10 mouse cellular contexts compared by ENCODE assay signal in genomic region chr7:30586455-30587020, GRCm38 (mm10). TPM values are rescaled to one million over a fixed set of nuclear protein-coding genes. Genes with fewer than 3 reads are reported as not detected.
DNase-seq lines count a peak whose midpoint lies in the region; ATAC-seq and TF ChIP-seq lines count a peak whose summit lies in the region.
"Had no signal": no experiment of that assay in that cellular context is flagged by ENCODE, and none has a peak within 500 bp of the region (broad histone marks: within the 10 kb centered on the region; RNA-seq: fewer than 3 reads in every experiment).

No protein-coding gene starts in this region.

- H3K9me3 ChIP-seq in heart, embryonic 11.5 days (replicated peaks; ENCODE audit: control insufficient read depth, low read length): no peaks in the 10 kb centered on the region
- H3K9me3 ChIP-seq in ES-E14 (ENCODE audit: control insufficient read depth, insufficient read depth, low read depth, low read length): no peaks in the 10 kb centered on the region
- H3K9me3 ChIP-seq in midbrain, embryonic 10.5 days (replicated peaks): no peaks in the 10 kb centered on the region

- no peak overlapping the region for H3K9ac ChIP-seq in heart, embryonic 11.5 days (ENCODE audit: low read depth, low read length)
- peak overlapping the region; percentile 20 for H3K9ac ChIP-seq in ES-E14 (ENCODE audit: insufficient read depth, low read depth, low read length, poor library complexity, severe bottlenecking)

- peaks cover 33% of the 10 kb centered on the region for H3K36me3 ChIP-seq in heart, embryonic 11.5 days (ENCODE audit: control insufficient read depth, insufficient read depth, low read length)
- peaks cover 52% of the 10 kb centered on the region for H3K36me3 ChIP-seq in ES-E14 (ENCODE audit: control insufficient read depth, insufficient read depth, low read length, poor library complexity, severe bottlenecking)
- peaks cover 54% of the 10 kb centered on the region for H3K36me3 ChIP-seq in midbrain, embryonic 10.5 days
- peaks cover 42% of the 10 kb centered on the region for H3K36me3 ChIP-seq in thymus, adult 2 months (ENCODE audit: control insufficient read depth, insufficient read depth, low read length)

- H3K4me2 ChIP-seq in heart, embryonic 11.5 days: peak overlapping the region; percentile 95

- WGBS in heart, embryonic 11.5 days (ENCODE audit: insufficient replicate concordance): 90% methylated on average over 28 of the region's 28 CpGs
- WGBS in midbrain, embryonic 10.5 days: 92% methylated on average over 28 of the region's 28 CpGs
- WGBS in thymus, adult 2 months: 97% methylated on average over 28 of the region's 28 CpGs

- intact Hi-C loops in heart, postnatal 25 days (cut with DNase I): loop anchor here (1.0 to 10.0 kb wide), 3 partner anchors 21 to 368 kb away; partner anchors contain the start of genes Igflr1 and Usf2

- in situ Hi-C loops in ES-E14 (cut with MboI; ENCODE audit: low sequenced_read_pairs in 2 of 2, unreplicated experiment in 2 of 2): no loop called here

- no peaks in the 10 kb centered on the region for H3K27me3 ChIP-seq in heart, embryonic 11.5 days (ENCODE audit: control insufficient read depth, insufficient read depth, low read length)
- no peaks in the 10 kb centered on the region for H3K27me3 ChIP-seq in midbrain, embryonic 10.5 days (ENCODE audit: low read depth, poor library complexity, severe bottlenecking)
- no peaks in the 10 kb centered on the region for H3K27me3 ChIP-seq in thymus, adult 2 months (ENCODE audit: control insufficient read depth, insufficient read depth, low read length)

- peaks cover 10% of the 10 kb centered on the region for H3K4me1 ChIP-seq in heart, embryonic 11.5 days (ENCODE audit: control insufficient read depth, insufficient read depth, low read length)
- H3K4me1 ChIP-seq in ES-E14 (ENCODE audit: control insufficient read depth in 2 of 2, insufficient read depth in 2 of 2, low read length in 2 of 2, poor library complexity in 1 of 2): peaks cover 4 to 19% of the 10 kb centered on the region in 2 experiments; a peak in 3 of 4 replicates
- H3K4me1 ChIP-seq in midbrain, embryonic 10.5 days: peaks cover 27% of the 10 kb centered on the region
- peaks cover 10% of the 10 kb centered on the region for H3K4me1 ChIP-seq in thymus, adult 2 months (replicated peaks; ENCODE audit: control insufficient read depth, insufficient read depth, low read length)

- H3K27ac ChIP-seq in heart, embryonic 11.5 days (ENCODE audit: low read depth, low read length): no peak overlapping the region
- no peak overlapping the region for H3K27ac ChIP-seq in ES-E14 (ENCODE audit: insufficient read depth, low read depth, low read length, poor library complexity, severe bottlenecking)
- peak overlapping the region; percentile 99; the same call in 1 of the 2 replicates for H3K27ac ChIP-seq in midbrain, embryonic 10.5 days (replicated peaks)
- no peak overlapping the region for H3K27ac ChIP-seq in thymus, adult 2 months (ENCODE audit: control insufficient read depth, insufficient read depth, low read length)

- TF ChIP-seq CTCF in thymus, adult 2 months (IDR thresholded peaks at IDR 0.05; ENCODE audit: borderline replicate concordance, control insufficient read depth, extremely low read depth, insufficient read depth, low read length, poor library complexity): no peak

- no peak for DNase-seq in heart, postnatal 25 days (ENCODE audit: low spot score)
- DNase-seq in ES-E14 (ENCODE audit: low read depth, low spot score): no peak
- DNase-seq in heart, postnatal 4 days: peak; percentile 18
- no peak for DNase-seq in midbrain, embryonic 10.5 days (ENCODE audit: low spot score)
- DNase-seq in urinary bladder, postnatal 10 days (ENCODE audit: low spot score): no peak
- no peak for DNase-seq in thymus, adult 2 months
- no peak for DNase-seq in right cerebral cortex, adult 2 months (ENCODE audit: low spot score in 2 of 2)
- DNase-seq: gastrocnemius, postnatal 14 days had no signal

- no peak for TF ChIP-seq POLR2A in thymus, adult 2 months (IDR thresholded peaks at IDR 0.05; ENCODE audit: control insufficient read depth, extremely low read depth, insufficient read depth, low read length, poor library complexity)

- no peak overlapping the region for H3K4me3 ChIP-seq in heart, embryonic 11.5 days (ENCODE audit: low read depth, low read length)
- peak overlapping the region; percentile 82 to 98; a peak in 1 of 4 replicates for H3K4me3 ChIP-seq in ES-E14 (ENCODE audit: insufficient read depth in 1 of 2, low read depth in 1 of 2, low read length in 2 of 2, poor library complexity in 1 of 2, severe bottlenecking in 1 of 2)
- H3K4me3 ChIP-seq in midbrain, embryonic 10.5 days: peak overlapping the region; percentile 99
- H3K4me3 ChIP-seq in thymus, adult 2 months (ENCODE audit: control insufficient read depth, insufficient read depth, low read length): no peak overlapping the region

- ATAC-seq in heart, embryonic 11.5 days (replicated peaks; ENCODE audit: insufficient number of reproducible peaks, low FRiP score, low TSS enrichment): no peak

TF ChIP-seq in ES-E14, 5 proteins besides CTCF, POLR2A, EP300 and RAD21:
- TF ChIP-seq ZNF384 (IDR thresholded peaks at IDR 0.05; ENCODE audit: low read depth, low read length) (no peak), CHD2 (IDR thresholded peaks at IDR 0.05; ENCODE audit: low read depth, low read length) (no peak), MAFK (IDR thresholded peaks at IDR 0.05; ENCODE audit: insufficient read depth, low read depth, low read length) (no peak), ZC3H11A (IDR thresholded peaks at IDR 0.05; ENCODE audit: borderline replicate concordance, low read depth, low read length) (no peak), HCFC1 (IDR thresholded peaks at IDR 0.05; ENCODE audit: borderline replicate concordance, insufficient read depth, low read length) (no peak)
TF ChIP-seq in ES-E14: peak in this region for 0.

RNA-seq across cellular contexts. Expression of gene Kmt2b, which starts 2.0 kb away (rescaled TPM):
- polyA plus RNA-seq in heart, embryonic 11.5 days (2014; fragmentation: Nextera tagmentation; extraction: Ambion mirVana): 7.1 and 8.1 TPM in 2 replicates
- total RNA-seq in heart, postnatal 25 days (2021): 10 to 100 TPM; 17.5 to 22.7 TPM
- 73.7 and 98.6 TPM in 2 replicates for total RNA-seq in ES-E14 (2012; rRNA removed)
- 10 to 100 TPM; 29.5 to 35.8 TPM for total RNA-seq in heart, postnatal 4 days (2021)
- 7.4 and 10.6 TPM in 2 replicates for polyA plus RNA-seq in midbrain, embryonic 10.5 days (2016; fragmentation: Nextera tagmentation; extraction: Ambion mirVana)
- polyA plus RNA-seq in thymus, adult 2 months (2012; rRNA removed): 161 and 171 TPM in 2 replicates

RNA-seq across cellular contexts. Expression of gene Zbtb32, which starts 12.2 kb away (rescaled TPM):
- 0.14 TPM in 1 of 2 replicates, not detected in the other for polyA plus RNA-seq in heart, embryonic 11.5 days (2014; fragmentation: Nextera tagmentation; extraction: Ambion mirVana)
- not detected for total RNA-seq in heart, postnatal 25 days (2021)
- 20.8 and 24.6 TPM in 2 replicates for total RNA-seq in ES-E14 (2012; rRNA removed)
- total RNA-seq in heart, postnatal 4 days (2021): not detected
- 0.26 and 0.61 TPM in 2 replicates for polyA plus RNA-seq in midbrain, embryonic 10.5 days (2016; fragmentation: Nextera tagmentation; extraction: Ambion mirVana)
- 1.9 and 3.2 TPM in 2 replicates for polyA plus RNA-seq in thymus, adult 2 months (2012; rRNA removed)
- total RNA-seq: gastrocnemius, postnatal 14 days; left cerebral cortex, adult 8-10 months had no signal

RNA-seq across cellular contexts. Expression of gene Igflr1, which starts 21.3 kb away (rescaled TPM):
- polyA plus RNA-seq in heart, embryonic 11.5 days (2014; fragmentation: Nextera tagmentation; extraction: Ambion mirVana): 2.3 and 3.2 TPM in 2 replicates
- total RNA-seq in heart, postnatal 25 days (2021): 1 to 10 TPM; 1.3 to 1.6 TPM
- 1.3 and 3.3 TPM in 2 replicates for total RNA-seq in ES-E14 (2012; rRNA removed)
- 1 to 10 TPM; 1.1 to 1.2 TPM for total RNA-seq in heart, postnatal 4 days (2021)
- 4.4 and 7.2 TPM in 2 replicates for polyA plus RNA-seq in midbrain, embryonic 10.5 days (2016; fragmentation: Nextera tagmentation; extraction: Ambion mirVana)
- 26.1 and 31.7 TPM in 2 replicates for polyA plus RNA-seq in thymus, adult 2 months (2012; rRNA removed)

RNA-seq across cellular contexts. Expression of gene Psenen, which starts 23.1 kb away (rescaled TPM):
- polyA plus RNA-seq in heart, embryonic 11.5 days (2014; fragmentation: Nextera tagmentation; extraction: Ambion mirVana): 102 and 107 TPM in 2 replicates
- total RNA-seq in heart, postnatal 25 days (2021): 10 to 100 TPM; 61.2 to 70.3 TPM
- 64.9 and 65.3 TPM in 2 replicates for total RNA-seq in ES-E14 (2012; rRNA removed)
- total RNA-seq in heart, postnatal 4 days (2021): 10 to 100 TPM; 80.0 to 83.8 TPM
- polyA plus RNA-seq in midbrain, embryonic 10.5 days (2016; fragmentation: Nextera tagmentation; extraction: Ambion mirVana): 131 and 133 TPM in 2 replicates
- polyA plus RNA-seq in thymus, adult 2 months (2012; rRNA removed): 130 and 176 TPM in 2 replicates

RNA-seq across cellular contexts. Expression of gene Gm49396, which starts 23.4 kb away (rescaled TPM):
- 5.4 and 5.5 TPM in 2 replicates for polyA plus RNA-seq in heart, embryonic 11.5 days (2014; fragmentation: Nextera tagmentation; extraction: Ambion mirVana)
- 1 to 10 TPM; 1.4 to 1.9 TPM for total RNA-seq in heart, postnatal 25 days (2021)
- 4.1 and 6.8 TPM in 2 replicates for total RNA-seq in ES-E14 (2012; rRNA removed)
- total RNA-seq in heart, postnatal 4 days (2021): 1 to 10 TPM; 2.1 to 3.1 TPM
- 17.0 and 19.6 TPM in 2 replicates for polyA plus RNA-seq in midbrain, embryonic 10.5 days (2016; fragmentation: Nextera tagmentation; extraction: Ambion mirVana)
- polyA plus RNA-seq in thymus, adult 2 months (2012; rRNA removed): 7.3 and 8.8 TPM in 2 replicates

Comparison
In these comparisons a context has a peak if more than half of its experiments do, and no peak if none do; other contexts are left out.
1. H3K4me3 ChIP-seq: peak in ES-E14 (2 of 2) and midbrain, embryonic 10.5 days (single experiment); none in heart, embryonic 11.5 days (single experiment) and thymus, adult 2 months (single experiment).
2. RNA of gene Zbtb32, which starts 12.2 kb away (total RNA-seq): 20.8 to 24.6 TPM in ES-E14; not detected in heart, postnatal 4 days and not detected in heart, postnatal 25 days; every median in the first group is over 10 times any median in the second.